Mouse (Mus musculus) neural tube, embryonic 14.5 days (tissue): ENCODE results near the gene Amn. TPM values are rescaled to one million over a fixed set of nuclear protein-coding genes. Genes with fewer than 3 reads are reported as not detected.

Source experiments
- ATAC-seq: fragments of 200-750 bp; cut with Nextera tagmentation; 2 replicates; pipeline ENCODE4 v1.8.0; 2017; ENCODE audit warnings: low read depth, mild to moderate bottlenecking, moderate TSS enrichment, moderate library complexity
- H3K27ac ChIP-seq: fragments of 300-500 bp; sonication (generic); 2 replicates; pipeline ENCODE4 v1.5.1; 2014; ENCODE audit warnings: low read depth, mild to moderate bottlenecking, control low read depth, low read length, moderate library complexity, mixed read lengths
- H3K27me3 ChIP-seq: fragments of 300-500 bp; sonication (generic); 2 replicates; pipeline ENCODE4 v1.6.1; 2014; ENCODE audit warnings: low read length; ENCODE audit not compliant: control insufficient read depth, insufficient read depth
- H3K36me3 ChIP-seq: fragments of 300-500 bp; sonication (generic); 2 replicates; pipeline ENCODE4 v1.6.1; 2014; ENCODE audit warnings: low read length, mixed read lengths; ENCODE audit not compliant: control insufficient read depth, insufficient read depth
- H3K4me1 ChIP-seq: fragments of 300-500 bp; sonication (generic); 2 replicates; pipeline ENCODE4 v1.6.1; 2014; ENCODE audit warnings: low read length; ENCODE audit not compliant: control insufficient read depth, insufficient read depth
- H3K4me2 ChIP-seq: fragments of 300-500 bp; sonication (generic); 2 replicates; pipeline ENCODE4 v1.6.1; 2014; ENCODE audit warnings: mild to moderate bottlenecking, low read depth, low read length, control low read depth
- H3K4me3 ChIP-seq: fragments of 300-500 bp; sonication (generic); 2 replicates; pipeline ENCODE4 v1.5.1; 2014; ENCODE audit warnings: low read depth, low read length, control low read depth, mixed read lengths
- H3K9ac ChIP-seq: fragments of 300-500 bp; sonication (generic); replicated peaks from 2 replicates; pipeline ENCODE4 v1.6.1; 2014; ENCODE audit warnings: low read depth, mild to moderate bottlenecking, control low read depth, low read length, mixed read lengths
- H3K9me3 ChIP-seq: fragments of 300-500 bp; sonication (generic); 2 replicates; pipeline ENCODE4 v1.6.1; 2016; ENCODE audit warnings: low read length; ENCODE audit not compliant: control insufficient read depth
- WGBS: fragments of 180-500 bp; shearing (Covaris S2); extraction: QIAGEN DNeasy Blood & Tissue Kit; methylation state at CpG from one replicate; pipeline ENCODE4 v1.1.7; 2014; 5-methylcytosine and 5-hydroxymethylcytosine counted together
- polyA plus RNA-seq: library from polyadenylated mRNA; unstranded; fragments of >200 nt; fragmentation: Nextera tagmentation; extraction: Ambion mirVana; gene quantifications from 2 replicates; pipeline ENCODE4 v1.2.1, GENCODE M21; 2014

Gene Amn
- polyA plus RNA-seq, 1 experiment from 2014 or later: 28.1 TPM

GRCm38 (mm10) chr12:111238345-111238744 is 32.5 kb upstream of the Amn start:
- Histone ChIP-seq H3K36me3 (no peaks in the 10 kb centered on the region; the same call in 1 of the 2 replicates), H3K27me3 (no peaks in the 10 kb centered on the region), H3K4me1 (0 out of 2 replicates have a peak, but pooled peaks cover 3% of the 10 kb centered on the region), H3K4me3 (no peak overlapping the region), H3K9ac (no peak overlapping the region), H3K4me2 (no peak overlapping the region), H3K9me3 (no peaks in the 10 kb centered on the region), H3K27ac (no peak overlapping the region)
- ATAC-seq: no peak
- WGBS: 95% methylated on average over 5 of the region's 5 CpGs

DNA sequence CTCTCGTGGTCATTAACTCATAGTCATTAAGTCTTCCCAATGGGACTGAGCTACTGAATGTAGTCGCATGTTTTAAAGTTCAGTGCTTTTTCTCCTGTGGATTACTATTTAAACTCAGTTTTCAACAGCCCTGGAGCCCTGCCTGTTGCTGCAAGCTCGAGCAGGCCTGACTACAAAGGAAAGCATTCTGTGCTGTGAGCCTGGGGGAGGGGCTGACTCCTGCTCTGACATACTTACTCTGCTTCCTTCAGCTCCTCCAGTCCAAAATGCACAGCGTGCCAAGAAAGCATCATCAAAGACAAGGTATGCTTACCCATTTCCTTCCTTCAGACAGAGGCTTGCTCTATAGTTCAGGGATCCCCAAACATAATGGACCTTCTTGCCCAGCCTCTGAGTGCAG is 32.1 kb upstream of the Amn start:
- 0 out of 2 replicates have a peak, but pooled peaks cover 3% of the 10 kb centered on the region for H3K4me1 ChIP-seq
- no peak overlapping the region for H3K4me2 ChIP-seq
- 53% methylated on average over 4 of the region's 4 CpGs for WGBS
- ATAC-seq: no peak
- H3K4me3 ChIP-seq: no peak overlapping the region
- no peak overlapping the region for H3K27ac ChIP-seq
- H3K36me3 ChIP-seq: peaks cover 1% of the 10 kb centered on the region
- H3K27me3 ChIP-seq: no peaks in the 10 kb centered on the region
- no peak overlapping the region for H3K9ac ChIP-seq
- no peaks in the 10 kb centered on the region for H3K9me3 ChIP-seq

GRCm38 (mm10) chr12:111239930-111240329 is 31.0 kb upstream of the Amn start:
- 88% methylated on average over 10 of the region's 10 CpGs for WGBS
- H3K27me3 ChIP-seq: no peaks in the 10 kb centered on the region
- H3K36me3 ChIP-seq: peaks cover 4% of the 10 kb centered on the region
- H3K4me3 ChIP-seq: no peak overlapping the region
- no peak overlapping the region for H3K4me2 ChIP-seq
- no peak overlapping the region for H3K9ac ChIP-seq
- no peak for ATAC-seq
- H3K9me3 ChIP-seq: no peaks in the 10 kb centered on the region
- 0 out of 2 replicates have a peak, but pooled peaks cover 3% of the 10 kb centered on the region for H3K4me1 ChIP-seq
- no peak overlapping the region for H3K27ac ChIP-seq

GRCm38 (mm10) chr12:111241916-111242315 is 29.0 kb upstream of the Amn start:
- 0 out of 2 replicates have a peak, but pooled peaks cover 3% of the 10 kb centered on the region for H3K4me1 ChIP-seq
- H3K9me3 ChIP-seq: no peaks in the 10 kb centered on the region
- no peaks in the 10 kb centered on the region for H3K27me3 ChIP-seq
- ATAC-seq: no peak
- no peak overlapping the region for H3K4me3 ChIP-seq
- H3K36me3 ChIP-seq: peaks cover 4% of the 10 kb centered on the region
- no peak overlapping the region for H3K4me2 ChIP-seq
- no peak overlapping the region for H3K27ac ChIP-seq
- WGBS: 93% methylated on average over 6 of the region's 6 CpGs
- no peak overlapping the region for H3K9ac ChIP-seq

DNA sequence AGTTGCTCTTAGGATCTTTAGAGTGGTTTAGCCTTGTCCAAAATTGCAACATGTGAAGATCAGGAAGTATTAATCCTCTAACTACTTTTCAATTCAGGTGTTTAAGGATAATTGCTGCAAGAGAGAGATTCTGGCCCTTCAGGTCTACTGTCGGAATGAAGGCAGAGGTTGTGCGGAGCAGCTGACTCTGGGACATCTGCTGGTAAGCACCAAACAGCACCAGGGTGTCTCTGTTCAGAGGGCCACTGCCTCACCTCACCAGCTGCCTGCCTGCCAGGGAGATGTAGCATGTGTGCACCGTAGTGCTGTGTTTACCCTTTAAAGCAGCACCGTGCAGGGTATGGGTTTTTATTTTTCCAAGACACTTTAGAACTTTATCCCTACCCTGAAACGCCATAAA is 28.5 kb upstream of the Amn start:
- WGBS: 97% methylated on average over 5 of the region's 5 CpGs
- H3K27me3 ChIP-seq: no peaks in the 10 kb centered on the region
- peaks cover 4% of the 10 kb centered on the region for H3K36me3 ChIP-seq
- no peak overlapping the region for H3K9ac ChIP-seq
- H3K27ac ChIP-seq: no peak overlapping the region
- H3K4me3 ChIP-seq: no peak overlapping the region
- H3K4me1 ChIP-seq: 0 out of 2 replicates have a peak, but pooled peaks cover 3% of the 10 kb centered on the region
- H3K9me3 ChIP-seq: no peaks in the 10 kb centered on the region
- ATAC-seq: no peak
- no peak overlapping the region for H3K4me2 ChIP-seq

DNA sequence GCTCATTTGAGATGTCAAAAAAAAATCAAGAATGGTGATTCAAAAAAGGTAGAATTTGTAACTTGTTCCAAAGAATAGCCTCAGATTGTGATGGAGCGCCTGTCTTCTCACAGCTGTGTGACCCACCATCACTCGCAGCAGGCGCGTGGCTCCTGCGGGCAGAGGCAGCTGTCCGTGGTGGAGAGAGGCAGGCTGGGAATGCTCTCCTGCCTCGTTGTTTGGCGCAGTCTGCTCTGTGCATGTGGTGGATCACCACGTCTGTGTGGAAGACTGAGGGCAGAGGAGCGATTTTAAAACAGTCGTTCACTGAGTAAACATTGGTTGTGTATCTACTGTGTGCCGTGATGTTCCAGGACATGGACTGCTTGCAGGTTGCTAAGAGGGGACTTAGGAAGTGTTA is 27.2 kb upstream of the Amn start:
- no peaks in the 10 kb centered on the region for H3K27me3 ChIP-seq
- no peak overlapping the region for H3K27ac ChIP-seq
- H3K4me3 ChIP-seq: no peak overlapping the region
- H3K9ac ChIP-seq: no peak overlapping the region
- no peaks in the 10 kb centered on the region for H3K9me3 ChIP-seq
- 91% methylated on average over 12 of the region's 12 CpGs for WGBS
- no peaks in the 10 kb centered on the region for H3K4me1 ChIP-seq
- ATAC-seq: no peak
- peaks cover 4% of the 10 kb centered on the region for H3K36me3 ChIP-seq
- H3K4me2 ChIP-seq: no peak overlapping the region

DNA sequence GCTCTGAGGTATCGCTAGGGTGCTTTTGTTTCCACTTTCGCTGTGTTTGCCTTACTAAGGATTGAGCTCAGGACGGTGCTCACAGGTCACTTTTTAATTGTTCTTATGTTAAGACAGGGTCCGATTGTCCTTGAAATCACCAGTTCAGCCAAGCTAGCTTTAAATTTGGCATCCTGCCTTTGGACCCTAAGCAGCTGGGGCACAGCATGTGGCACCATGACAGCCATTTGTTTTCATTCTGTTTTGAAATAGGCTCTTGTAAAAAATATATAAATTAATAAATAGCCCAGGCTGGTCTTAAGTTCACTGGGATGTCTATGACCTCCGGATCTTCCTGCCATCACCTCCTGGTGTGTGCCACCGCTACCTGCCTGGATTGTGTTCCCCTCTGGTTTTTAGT is 25.8 kb upstream of the Amn start:
- Histone ChIP-seq H3K4me2 (no peak overlapping the region), H3K9ac (no peak overlapping the region), H3K27me3 (no peaks in the 10 kb centered on the region), H3K36me3 (peaks cover 4% of the 10 kb centered on the region), H3K27ac (no peak overlapping the region), H3K4me3 (no peak overlapping the region), H3K4me1 (no peaks in the 10 kb centered on the region), H3K9me3 (no peaks in the 10 kb centered on the region)
- WGBS: 81% methylated on average over 6 of the region's 6 CpGs
- ATAC-seq: no peak

GRCm38 (mm10) chr12:111246808-111247464 is 24.0 kb upstream of the Amn start:
- H3K27me3 ChIP-seq: no peaks in the 10 kb centered on the region
- no peak overlapping the region for H3K27ac ChIP-seq
- H3K9me3 ChIP-seq: no peaks in the 10 kb centered on the region
- no peak overlapping the region for H3K4me2 ChIP-seq
- 93% methylated on average over 9 of the region's 9 CpGs for WGBS
- H3K4me1 ChIP-seq: no peaks in the 10 kb centered on the region
- ATAC-seq: no peak
- H3K36me3 ChIP-seq: peaks cover 4% of the 10 kb centered on the region
- H3K4me3 ChIP-seq: no peak overlapping the region
- H3K9ac ChIP-seq: no peak overlapping the region

GRCm38 (mm10) chr12:111249095-111249494 is 21.8 kb upstream of the Amn start:
- Histone ChIP-seq H3K27ac (no peak overlapping the region), H3K9ac (no peak overlapping the region), H3K27me3 (no peaks in the 10 kb centered on the region), H3K4me2 (no peak overlapping the region), H3K9me3 (no peaks in the 10 kb centered on the region), H3K4me3 (no peak overlapping the region), H3K36me3 (no peaks in the 10 kb centered on the region; the same call in 1 of the 2 replicates), H3K4me1 (no peaks in the 10 kb centered on the region)
- 70% methylated on average over 3 of the region's 3 CpGs for WGBS
- no peak for ATAC-seq
